Mouse (Mus musculus) lung, postnatal 0 days (tissue): ENCODE results near the gene Gls.

Experiments used
- CTCF ChIP-seq: IDR thresholded peaks from 2 replicates; pipeline ENCODE4 v1.5.1; 2016; ENCODE audit warnings: antibody characterized with exemption, mild to moderate bottlenecking
- EP300 ChIP-seq: IDR thresholded peaks from 2 replicates; pipeline ENCODE4 v1.6.1; 2016; ENCODE audit warnings: antibody characterized with exemption, mild to moderate bottlenecking, control low read depth

DNA sequence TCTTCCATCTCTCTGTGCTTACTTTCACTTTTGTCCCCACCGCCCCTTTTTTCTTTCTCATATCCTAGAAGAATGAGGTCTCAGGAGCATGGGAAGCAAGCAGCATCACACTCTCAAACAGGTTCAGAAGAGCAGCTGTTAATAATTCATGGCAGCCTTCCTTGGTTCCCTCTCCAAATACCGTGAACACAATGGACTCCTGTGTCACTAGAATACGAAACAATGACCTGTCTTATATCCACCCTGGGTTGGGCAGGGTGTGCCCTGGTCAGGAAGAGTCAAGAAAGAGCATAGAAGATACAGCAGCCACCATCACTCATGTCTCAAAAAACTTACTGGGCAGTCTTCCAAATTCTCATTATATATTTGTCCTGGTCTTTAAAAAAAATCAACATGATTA is 46.3 kb upstream of the Gls start:
- TF ChIP-seq EP300 (no peak), CTCF (no peak)
